Mouse (Mus musculus) neural tube, embryonic 10.5 days (tissue): ENCODE data around the gene Faap100.
"Not testable (repeated sequence)": the region's sequence is repeated elsewhere in the genome, so short reads cannot be mapped to it uniquely, and the experiment has no call there.

Source experiments
- DNase-seq: peaks from one replicate; pipeline ENCODE4 v3.0.0-alpha.2; 2017; ENCODE audit warnings: low spot score; ENCODE audit errors: extremely low spot score

Gene Faap100

GRCm38 (mm10) chr11:120378611-120379540 lies at the start of gene Faap100:
Faap100 (minus strand) TSS chr11:120378764.
- peak; percentile 88 for DNase-seq

- no peak for DNase-seq
Measured at GRCm38 (mm10) chr11:120426727-120427126, 48.2 kb upstream of the Faap100 start.

GRCm38 (mm10) chr11:120423569-120424295 lies 45.2 kb upstream of the Faap100 start:
- peak; percentile 54 for DNase-seq

GRCm38 (mm10) chr11:120422651-120423568 lies 44.3 kb upstream of the Faap100 start:
- no peak for DNase-seq

GRCm38 (mm10) chr11:120418592-120418991 lies 40.0 kb upstream of the Faap100 start:
- DNase-seq, result no peak

GRCm38 (mm10) chr11:120417852-120418251 lies 39.3 kb upstream of the Faap100 start:
- no peak for DNase-seq

GRCm38 (mm10) chr11:120413621-120414020 lies 35.1 kb upstream of the Faap100 start:
- DNase-seq, result not testable (repeated sequence)

GRCm38 (mm10) chr11:120406445-120406844 lies 27.9 kb upstream of the Faap100 start:
- DNase-seq, result no peak

- no peak for DNase-seq
Measured at GRCm38 (mm10) chr11:120405867-120406266, 27.3 kb upstream of the Faap100 start.

- DNase-seq, result no peak
Measured at GRCm38 (mm10) chr11:120404814-120405213, 26.2 kb upstream of the Faap100 start.

GRCm38 (mm10) chr11:120399319-120399718 lies 20.8 kb upstream of the Faap100 start:
- no peak for DNase-seq

- no peak for DNase-seq
Measured at GRCm38 (mm10) chr11:120397602-120398001, 19.0 kb upstream of the Faap100 start.

GRCm38 (mm10) chr11:120395661-120396060 lies 17.1 kb upstream of the Faap100 start:
- DNase-seq, result no peak

GRCm38 (mm10) chr11:120388580-120388979 lies 10.0 kb upstream of the Faap100 start:
- no peak for DNase-seq

GRCm38 (mm10) chr11:120387157-120387556 lies 8.6 kb upstream of the Faap100 start:
- no peak for DNase-seq

- DNase-seq, result no peak
Measured at GRCm38 (mm10) chr11:120386632-120387031, 8.1 kb upstream of the Faap100 start.

- DNase-seq, result no peak
Measured at GRCm38 (mm10) chr11:120382509-120382908, 3.9 kb upstream of the Faap100 start.

GRCm38 (mm10) chr11:120381157-120381556 lies 2.6 kb upstream of the Faap100 start:
- no peak for DNase-seq

GRCm38 (mm10) chr11:120380271-120380670 lies 1.7 kb upstream of the Faap100 start:
- no peak for DNase-seq

- DNase-seq, result peak; percentile 46
Measured at GRCm38 (mm10) chr11:120378031-120378610, 443 bp downstream of the Faap100 start.

- no peak for DNase-seq
Measured at GRCm38 (mm10) chr11:120377337-120377736, 1.2 kb downstream of the Faap100 start.
